Mouse (Mus musculus): ENCODE measurements around the gene Pipox. TPM values are rescaled to one million over a fixed set of nuclear protein-coding genes. Genes with fewer than 3 reads are reported as not detected.

The Pipox gene
- total RNA-seq, 1 experiment, result 27.3 TPM

DNA sequence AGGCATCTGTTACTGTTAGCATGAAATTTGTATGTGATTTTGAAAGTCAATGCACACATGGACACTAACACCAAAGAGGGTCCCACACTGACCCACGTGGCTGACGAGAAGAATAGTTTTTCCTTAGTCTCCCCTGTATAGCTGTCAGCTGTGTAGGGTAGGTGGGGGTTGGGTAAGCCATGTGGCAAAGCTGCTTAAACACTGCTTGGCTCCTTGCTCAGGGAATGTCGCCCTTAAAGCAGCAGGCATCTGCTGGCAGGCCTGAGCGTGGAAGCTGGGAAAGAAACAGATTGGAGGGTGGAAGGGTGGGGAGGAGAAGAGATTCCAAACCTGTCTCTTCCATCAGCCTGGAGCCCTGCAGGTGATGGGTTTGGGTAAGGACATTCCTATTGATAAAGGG, 22.5 kb downstream of the Pipox start:
- Histone ChIP-seq H3K36me3 (ENCODE audit: control insufficient read depth, insufficient read depth, low read length, poor library complexity, severe bottlenecking) (no peaks in the 10 kb centered on the region), H3K9ac (ENCODE audit: insufficient read depth, low read depth, low read length, poor library complexity, severe bottlenecking) (no peak overlapping the region), H3K4me3 (ENCODE audit: insufficient read depth in 1 of 2, low read depth in 1 of 2, low read length in 2 of 2, poor library complexity in 1 of 2, severe bottlenecking in 1 of 2) (no peak overlapping the region), H3K4me1 (ENCODE audit: control insufficient read depth in 2 of 2, insufficient read depth in 2 of 2, low read length in 2 of 2, poor library complexity in 1 of 2) (peaks cover 11 to 34% of the 10 kb centered on the region in 2 experiments), H3K9me3 (ENCODE audit: control insufficient read depth, insufficient read depth, low read depth, low read length) (no peaks in the 10 kb centered on the region), H3K27ac (ENCODE audit: insufficient read depth, low read depth, low read length, poor library complexity, severe bottlenecking) (no peak overlapping the region)
- in situ Hi-C loops (cut with MboI; ENCODE audit: low sequenced_read_pairs in 2 of 2, unreplicated experiment in 2 of 2), result no loop called here
- DNase-seq (ENCODE audit: low read depth, low spot score), result no peak
- TF ChIP-seq ZC3H11A (IDR thresholded peaks at IDR 0.05; ENCODE audit: borderline replicate concordance, low read depth, low read length), result no peak
- TF ChIP-seq MAFK (IDR thresholded peaks at IDR 0.05; ENCODE audit: insufficient read depth, low read depth, low read length), result no peak
- no peak for TF ChIP-seq CHD2 (IDR thresholded peaks at IDR 0.05; ENCODE audit: low read depth, low read length)
- TF ChIP-seq HCFC1 (IDR thresholded peaks at IDR 0.05; ENCODE audit: borderline replicate concordance, insufficient read depth, low read length), result no peak
- TF ChIP-seq ZNF384 (IDR thresholded peaks at IDR 0.05; ENCODE audit: low read depth, low read length), result no peak

DNA sequence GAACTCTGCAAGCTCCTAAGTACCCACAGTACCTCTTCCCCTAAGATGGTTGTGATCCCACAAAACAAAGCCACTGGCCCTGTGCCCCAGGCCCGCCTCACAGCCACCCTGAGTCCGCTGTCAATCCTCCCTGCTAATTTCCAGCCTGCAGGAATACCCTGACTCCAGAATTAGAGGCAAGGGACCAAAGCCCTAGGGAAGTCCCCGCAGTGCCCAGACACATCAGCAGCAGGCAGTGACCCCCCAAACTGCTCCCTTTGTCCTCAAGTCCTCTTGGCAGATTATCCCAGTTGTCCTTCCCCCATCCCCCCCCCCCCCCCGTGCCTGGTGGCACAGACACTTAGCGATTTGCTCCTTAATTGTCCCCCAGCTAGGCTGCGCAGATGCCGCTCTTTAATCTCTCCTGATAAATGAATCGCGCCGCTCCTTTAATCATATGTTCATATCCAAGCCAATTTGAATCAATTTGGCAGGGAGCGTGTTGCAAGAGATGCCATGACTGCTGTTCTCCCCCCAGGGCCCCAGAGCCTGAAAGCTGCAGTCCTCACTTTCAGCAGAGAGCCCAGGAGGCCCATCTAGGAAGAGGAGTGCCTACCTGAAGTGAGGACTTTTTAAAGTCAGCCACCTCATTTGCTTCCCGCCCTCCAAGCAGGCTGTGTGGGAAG, 26.3 kb downstream of the Pipox start:
- Histone ChIP-seq H3K27ac (ENCODE audit: insufficient read depth, low read depth, low read length, poor library complexity, severe bottlenecking) (no peak overlapping the region), H3K4me3 (ENCODE audit: insufficient read depth in 1 of 2, low read depth in 1 of 2, low read length in 2 of 2, poor library complexity in 1 of 2, severe bottlenecking in 1 of 2) (no peak overlapping the region), H3K9ac (ENCODE audit: insufficient read depth, low read depth, low read length, poor library complexity, severe bottlenecking) (no peak overlapping the region)

DNA sequence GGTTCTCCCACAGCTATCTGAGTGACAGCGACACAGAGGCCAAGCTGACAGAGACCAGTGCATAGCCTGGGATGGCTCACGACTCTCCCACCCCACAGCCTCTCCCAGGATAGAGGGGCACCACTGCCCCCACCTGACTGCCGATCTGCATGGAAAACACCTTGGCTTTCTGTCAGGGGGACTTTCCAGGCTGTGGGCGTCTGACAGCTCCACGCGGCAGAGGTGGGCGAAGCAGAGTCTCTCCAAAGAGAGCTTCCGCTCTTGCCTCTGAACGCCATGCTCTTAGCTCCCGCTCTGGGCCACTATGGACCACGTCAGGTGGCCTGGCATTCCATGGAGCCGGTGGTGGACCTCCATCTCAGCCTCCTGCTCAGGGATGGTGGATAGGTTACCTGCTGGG, 29.1 kb downstream of the Pipox start:
- Histone ChIP-seq H3K9ac (ENCODE audit: insufficient read depth, low read depth, low read length, poor library complexity, severe bottlenecking) (no peak overlapping the region), H3K4me1 (ENCODE audit: control insufficient read depth in 2 of 2, insufficient read depth in 2 of 2, low read length in 2 of 2, poor library complexity in 1 of 2) (peaks cover 6 to 31% of the 10 kb centered on the region in 2 experiments; a peak in 2 of 4 replicates), H3K4me3 (ENCODE audit: insufficient read depth in 1 of 2, low read depth in 1 of 2, low read length in 2 of 2, poor library complexity in 1 of 2, severe bottlenecking in 1 of 2) (no peak overlapping the region), H3K27ac (ENCODE audit: insufficient read depth, low read depth, low read length, poor library complexity, severe bottlenecking) (no peak overlapping the region), H3K36me3 (ENCODE audit: control insufficient read depth, insufficient read depth, low read length, poor library complexity, severe bottlenecking) (peaks cover 4% of the 10 kb centered on the region; the same call in 1 of the 2 replicates), H3K9me3 (ENCODE audit: control insufficient read depth, insufficient read depth, low read depth, low read length) (no peaks in the 10 kb centered on the region)
- in situ Hi-C loops (cut with MboI; ENCODE audit: low sequenced_read_pairs in 2 of 2, unreplicated experiment in 2 of 2), result no loop called here
- no peak for DNase-seq (ENCODE audit: low read depth, low spot score)
- TF ChIP-seq HCFC1 (IDR thresholded peaks at IDR 0.05; ENCODE audit: borderline replicate concordance, insufficient read depth, low read length) (no peak), ZC3H11A (IDR thresholded peaks at IDR 0.05; ENCODE audit: borderline replicate concordance, low read depth, low read length) (no peak), CHD2 (IDR thresholded peaks at IDR 0.05; ENCODE audit: low read depth, low read length) (no peak), ZNF384 (IDR thresholded peaks at IDR 0.05; ENCODE audit: low read depth, low read length) (no peak), MAFK (IDR thresholded peaks at IDR 0.05; ENCODE audit: insufficient read depth, low read depth, low read length) (no peak)

More for the DNA sequence above, 26.3 kb downstream of the Pipox start:
- in situ Hi-C loops (cut with MboI; ENCODE audit: low sequenced_read_pairs in 2 of 2, unreplicated experiment in 2 of 2), result no loop called here
- Histone ChIP-seq H3K4me1 (ENCODE audit: control insufficient read depth in 2 of 2, insufficient read depth in 2 of 2, low read length in 2 of 2, poor library complexity in 1 of 2) (peaks cover 5 to 25% of the 10 kb centered on the region in 2 experiments; a peak in 3 of 4 replicates), H3K9me3 (ENCODE audit: control insufficient read depth, insufficient read depth, low read depth, low read length) (no peaks in the 10 kb centered on the region), H3K36me3 (ENCODE audit: control insufficient read depth, insufficient read depth, low read length, poor library complexity, severe bottlenecking) (peaks cover 4% of the 10 kb centered on the region; the same call in 1 of the 2 replicates)
- no peak for TF ChIP-seq ZC3H11A (IDR thresholded peaks at IDR 0.05; ENCODE audit: borderline replicate concordance, low read depth, low read length)
- no peak for TF ChIP-seq ZNF384 (IDR thresholded peaks at IDR 0.05; ENCODE audit: low read depth, low read length)
- TF ChIP-seq HCFC1 (IDR thresholded peaks at IDR 0.05; ENCODE audit: borderline replicate concordance, insufficient read depth, low read length), result no peak
- no peak for TF ChIP-seq MAFK (IDR thresholded peaks at IDR 0.05; ENCODE audit: insufficient read depth, low read depth, low read length)
- TF ChIP-seq CHD2 (IDR thresholded peaks at IDR 0.05; ENCODE audit: low read depth, low read length), result no peak
- no peak for DNase-seq (ENCODE audit: low read depth, low spot score)

DNA sequence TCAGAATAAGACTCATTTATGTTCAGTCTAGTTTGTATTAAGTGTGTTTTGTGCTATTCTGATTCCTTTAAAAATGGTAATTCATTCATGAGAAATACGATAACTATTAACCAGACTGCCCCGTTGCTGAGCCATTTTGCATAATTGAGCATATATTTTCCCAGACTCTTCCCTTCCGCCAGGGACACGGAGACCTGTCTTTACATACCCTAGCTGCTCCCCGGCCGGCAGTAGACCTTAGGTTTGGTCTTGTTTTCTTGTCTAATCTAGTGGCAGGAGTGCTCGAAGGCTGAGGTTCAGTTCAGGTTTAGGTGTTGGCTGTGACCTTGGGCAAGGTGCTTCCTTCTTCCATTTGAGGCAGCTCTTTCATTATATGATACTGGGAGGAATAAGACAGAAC, 31.0 kb downstream of the Pipox start:
- Histone ChIP-seq H3K36me3 (ENCODE audit: control insufficient read depth, insufficient read depth, low read length, poor library complexity, severe bottlenecking) (peaks cover 4% of the 10 kb centered on the region; the same call in 1 of the 2 replicates), H3K9ac (ENCODE audit: insufficient read depth, low read depth, low read length, poor library complexity, severe bottlenecking) (no peak overlapping the region), H3K27ac (ENCODE audit: insufficient read depth, low read depth, low read length, poor library complexity, severe bottlenecking) (no peak overlapping the region), H3K9me3 (ENCODE audit: control insufficient read depth, insufficient read depth, low read depth, low read length) (no peaks in the 10 kb centered on the region), H3K4me1 (ENCODE audit: control insufficient read depth in 2 of 2, insufficient read depth in 2 of 2, low read length in 2 of 2, poor library complexity in 1 of 2) (peaks cover 9 to 38% of the 10 kb centered on the region in 2 experiments; a peak in 2 of 4 replicates), H3K4me3 (ENCODE audit: insufficient read depth in 1 of 2, low read depth in 1 of 2, low read length in 2 of 2, poor library complexity in 1 of 2, severe bottlenecking in 1 of 2) (no peak overlapping the region)
- DNase-seq (ENCODE audit: low read depth, low spot score), result no peak
- no peak for TF ChIP-seq CHD2 (IDR thresholded peaks at IDR 0.05; ENCODE audit: low read depth, low read length)
- TF ChIP-seq HCFC1 (IDR thresholded peaks at IDR 0.05; ENCODE audit: borderline replicate concordance, insufficient read depth, low read length), result no peak
- no peak for TF ChIP-seq MAFK (IDR thresholded peaks at IDR 0.05; ENCODE audit: insufficient read depth, low read depth, low read length)
- TF ChIP-seq ZC3H11A (IDR thresholded peaks at IDR 0.05; ENCODE audit: borderline replicate concordance, low read depth, low read length), result no peak
- no peak for TF ChIP-seq ZNF384 (IDR thresholded peaks at IDR 0.05; ENCODE audit: low read depth, low read length)
- in situ Hi-C loops (cut with MboI; ENCODE audit: low sequenced_read_pairs in 2 of 2, unreplicated experiment in 2 of 2), result no loop called here
